Mouse (Mus musculus) thymus, adult 2 months (tissue): ENCODE measurements around the gene 1700020D05Rik.

Experiments used
- CTCF ChIP-seq: fragments of 200-500 bp; IDR thresholded peaks from 2 replicates; pipeline ENCODE4 v1.5.1; 2012; ENCODE audit warnings: mild to moderate bottlenecking, control low read depth, low read length, moderate library complexity, borderline replicate concordance; ENCODE audit not compliant: control insufficient read depth, poor library complexity, insufficient read depth; ENCODE audit errors: extremely low read depth
- POLR2A ChIP-seq: fragments of 200-500 bp; IDR thresholded peaks from 2 replicates; pipeline ENCODE4 v1.6.1; 2012; ENCODE audit warnings: mild to moderate bottlenecking, low read length, control low read depth, moderate library complexity; ENCODE audit not compliant: control insufficient read depth, poor library complexity, insufficient read depth; ENCODE audit errors: extremely low read depth

DNA sequence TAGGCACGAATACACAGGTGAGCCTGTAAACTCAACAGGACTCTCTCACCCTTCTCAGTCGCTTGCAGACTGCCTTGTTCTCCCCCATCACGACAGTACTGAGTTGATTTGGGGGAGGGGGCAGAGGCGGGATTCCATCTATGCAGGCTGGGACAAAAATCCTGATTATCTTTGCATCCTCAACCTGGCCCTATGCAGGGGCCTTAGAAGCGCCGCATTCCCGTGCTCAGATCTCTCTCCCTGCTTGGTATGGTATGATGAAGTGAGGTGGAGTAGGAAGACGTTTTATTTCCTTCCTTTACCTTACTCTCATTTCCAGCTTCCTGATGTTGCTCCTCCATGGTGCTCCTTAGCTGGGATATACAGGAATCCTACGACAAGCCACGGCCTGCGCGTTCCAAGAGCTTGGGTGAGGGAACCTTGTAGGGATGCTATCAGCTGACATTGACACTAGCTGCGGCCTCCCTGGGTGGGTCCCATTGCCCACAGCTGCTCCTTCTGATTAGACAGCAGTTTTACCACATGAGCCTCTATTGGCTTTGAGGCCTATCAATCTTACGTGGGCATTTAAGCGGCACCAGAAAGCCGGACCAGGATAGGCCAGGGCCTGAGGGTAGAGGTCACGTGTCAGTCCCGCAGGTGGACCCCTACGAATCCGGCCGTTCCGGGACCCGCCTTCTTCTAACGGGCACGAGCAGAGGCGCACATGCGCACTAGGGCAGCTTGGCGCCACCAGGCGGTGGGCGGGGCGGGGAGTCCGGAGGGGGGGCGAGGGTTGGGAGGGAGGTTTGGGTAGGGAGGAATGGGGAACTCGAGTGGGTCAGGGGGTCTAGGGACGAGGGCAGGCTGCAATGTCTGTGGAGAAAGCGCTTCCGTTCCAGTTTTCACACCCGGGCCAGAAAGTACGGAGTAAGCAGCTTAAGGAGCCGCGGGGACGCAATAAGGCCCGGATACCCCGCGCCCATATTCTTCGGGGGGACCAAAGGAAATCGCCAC, 6.7 kb upstream of the 1700020D05Rik start, which contains the start of gene Snx32:
- no peak for TF ChIP-seq POLR2A
- no peak for TF ChIP-seq CTCF
